Mouse (Mus musculus) monocyte, adult 5-6 weeks (primary cell): ENCODE data around the gene Uba52. TPM values are rescaled to one million over a fixed set of nuclear protein-coding genes. Genes with fewer than 3 reads are reported as not detected.

Source experiments
- ATAC-seq: fragments of 153-309, 156-312 bp; replicated peaks from 2 replicates; pipeline ENCODE4 v1.8.0; 2017; ENCODE audit warnings: mild to moderate bottlenecking; ENCODE audit not compliant: low TSS enrichment, insufficient number of reproducible peaks, severe bottlenecking, poor library complexity, low FRiP score
- total RNA-seq: library from RNA; stranded (forward); fragments of 200-1000, 200-491, 200-594 nt; gene quantifications from 3 replicates; pipeline ENCODE4 v1.2.3, GENCODE M21; 2017

Gene Uba52
- total RNA-seq, 1 experiment from 2014 or later, result 1,178 TPM

DNA sequence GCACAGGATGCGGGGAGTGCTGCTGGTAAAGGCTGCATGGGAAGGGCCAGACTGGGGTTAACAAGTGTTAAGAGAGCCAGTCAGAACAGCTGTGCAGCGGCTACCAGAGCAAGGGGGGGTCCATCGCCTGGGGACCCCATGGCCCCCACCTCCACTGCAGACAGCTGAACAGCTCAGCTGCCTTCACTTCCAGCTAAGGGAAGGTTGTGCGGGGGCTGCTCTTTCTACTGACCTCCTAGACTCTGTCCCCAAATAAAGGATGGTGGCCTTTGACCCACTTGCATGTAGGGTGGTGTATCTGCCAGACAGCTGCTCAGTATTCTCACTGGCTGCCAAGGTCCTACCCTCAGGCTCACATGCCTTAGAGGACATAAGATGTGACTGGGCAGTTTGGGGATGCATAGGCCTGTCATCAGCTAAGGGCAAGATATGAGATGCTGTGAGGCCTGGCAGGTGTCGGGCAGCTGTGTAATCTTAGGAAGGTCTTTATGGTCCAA, 43.3 kb downstream of the Uba52 start:
- ATAC-seq, result no peak

DNA sequence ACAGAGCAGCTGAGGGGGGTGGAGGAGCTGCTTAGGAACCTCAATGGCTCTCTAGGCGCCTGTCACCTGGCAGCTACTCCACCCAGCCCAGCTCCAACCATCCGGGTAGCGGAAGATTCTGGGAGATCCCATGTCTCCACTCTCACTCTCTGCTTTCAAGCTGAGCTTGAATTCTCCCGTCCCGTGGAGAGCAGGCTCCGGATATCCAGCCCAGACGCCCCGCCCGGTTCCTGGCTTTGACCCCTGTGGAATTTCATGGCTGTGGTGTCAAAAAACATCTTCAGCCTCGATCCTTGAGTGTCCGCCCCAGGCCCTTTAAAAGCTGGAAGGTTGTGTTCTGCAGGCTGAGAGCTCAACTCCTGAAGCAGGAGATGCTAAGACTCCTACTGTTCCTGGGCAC, 43.8 kb downstream of the Uba52 start:
- no peak for ATAC-seq

DNA sequence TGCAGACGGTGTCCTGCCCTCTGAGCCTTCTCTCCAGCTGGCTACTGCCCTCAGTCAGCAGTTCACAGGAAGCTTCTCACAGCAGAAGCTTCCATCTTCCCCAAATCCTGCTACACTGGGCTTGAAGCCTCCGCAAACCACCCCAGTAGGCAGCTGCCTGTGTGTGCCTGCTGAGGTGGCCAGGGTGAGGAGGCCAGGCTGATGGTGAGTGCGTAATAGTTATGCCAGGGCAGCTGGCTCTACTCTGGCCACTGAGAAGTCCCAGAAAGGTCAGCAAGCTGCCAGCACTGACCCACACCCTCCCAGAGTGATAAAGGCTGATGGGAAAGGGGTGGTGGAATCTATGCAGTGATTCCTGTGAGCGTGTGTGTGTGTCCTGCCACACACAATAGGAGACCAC, 44.3 kb downstream of the Uba52 start:
- ATAC-seq, result no peak

DNA sequence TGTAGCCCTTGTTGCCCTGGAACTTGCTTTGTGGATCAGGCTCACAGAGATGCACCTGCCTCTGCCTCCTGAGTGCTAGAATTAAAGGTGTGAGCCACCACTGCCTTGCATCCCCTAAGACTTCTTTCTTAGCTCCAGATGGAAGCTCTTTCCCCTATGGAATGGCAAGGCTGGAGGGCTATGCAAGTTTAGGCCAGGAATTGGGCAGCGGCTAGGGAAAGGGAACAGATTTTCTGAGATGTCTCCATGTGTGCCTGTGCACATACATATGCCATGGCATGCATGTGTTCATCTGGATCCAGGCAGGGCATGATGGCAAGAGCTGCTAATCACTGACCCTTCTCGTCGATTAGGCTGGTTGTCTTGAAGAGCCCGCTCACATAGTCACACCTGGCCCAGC, 44.9 kb downstream of the Uba52 start:
- no peak for ATAC-seq

DNA sequence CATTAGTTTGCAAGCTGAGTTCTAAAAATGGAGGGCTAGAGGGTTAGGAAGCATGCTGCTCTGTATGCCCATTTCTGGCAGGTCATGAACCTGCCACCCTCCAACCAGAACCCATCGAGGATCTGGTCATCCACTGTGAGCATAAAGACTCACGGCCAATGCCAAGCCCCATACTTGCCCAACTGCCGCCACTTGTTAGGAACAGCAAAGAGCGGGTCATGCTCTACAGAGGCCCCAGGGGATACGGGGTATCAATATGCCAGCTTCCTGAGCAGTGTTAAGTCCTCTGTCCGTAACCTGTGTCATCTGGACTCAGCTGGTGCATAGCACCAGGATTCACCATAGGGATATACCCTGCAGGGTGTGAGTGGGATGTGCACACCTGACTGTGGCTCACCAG, 46.4 kb downstream of the Uba52 start:
- ATAC-seq, result no peak

DNA sequence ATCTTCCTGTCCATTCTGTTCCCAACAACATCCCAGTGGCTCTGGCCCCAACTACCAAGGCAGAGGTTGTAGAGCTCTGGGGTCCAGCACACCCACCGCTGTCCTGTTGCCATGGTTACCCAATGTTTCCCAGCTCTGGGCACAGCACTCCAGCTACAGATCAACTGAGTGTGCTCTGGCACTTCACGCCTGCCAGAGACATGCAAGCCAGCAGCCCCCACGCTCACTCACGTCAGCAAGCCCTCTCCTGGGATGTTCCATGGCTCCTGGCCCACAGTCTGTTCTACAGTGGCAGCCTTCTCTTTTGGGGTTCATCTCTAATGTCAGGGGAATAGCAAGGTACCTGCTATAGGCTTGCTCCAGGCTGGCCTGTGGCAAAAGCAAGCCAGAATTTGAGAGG, 47.3 kb downstream of the Uba52 start:
- no peak for ATAC-seq

DNA sequence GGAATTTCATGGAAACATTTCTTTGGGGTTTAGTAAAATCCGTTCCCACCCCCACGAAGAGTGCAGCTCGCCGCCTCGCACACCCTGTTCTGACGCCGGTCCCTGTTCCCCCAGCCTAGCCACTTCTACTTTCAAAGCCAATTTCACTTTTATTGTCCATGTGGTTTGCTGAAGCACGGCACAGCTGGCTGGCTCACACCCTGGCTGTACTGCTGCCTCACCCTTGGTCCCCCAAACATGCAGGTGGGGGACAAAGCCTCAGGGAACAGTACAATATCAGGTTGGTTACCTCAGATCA, 48.1 kb downstream of the Uba52 start:
- no peak for ATAC-seq

DNA sequence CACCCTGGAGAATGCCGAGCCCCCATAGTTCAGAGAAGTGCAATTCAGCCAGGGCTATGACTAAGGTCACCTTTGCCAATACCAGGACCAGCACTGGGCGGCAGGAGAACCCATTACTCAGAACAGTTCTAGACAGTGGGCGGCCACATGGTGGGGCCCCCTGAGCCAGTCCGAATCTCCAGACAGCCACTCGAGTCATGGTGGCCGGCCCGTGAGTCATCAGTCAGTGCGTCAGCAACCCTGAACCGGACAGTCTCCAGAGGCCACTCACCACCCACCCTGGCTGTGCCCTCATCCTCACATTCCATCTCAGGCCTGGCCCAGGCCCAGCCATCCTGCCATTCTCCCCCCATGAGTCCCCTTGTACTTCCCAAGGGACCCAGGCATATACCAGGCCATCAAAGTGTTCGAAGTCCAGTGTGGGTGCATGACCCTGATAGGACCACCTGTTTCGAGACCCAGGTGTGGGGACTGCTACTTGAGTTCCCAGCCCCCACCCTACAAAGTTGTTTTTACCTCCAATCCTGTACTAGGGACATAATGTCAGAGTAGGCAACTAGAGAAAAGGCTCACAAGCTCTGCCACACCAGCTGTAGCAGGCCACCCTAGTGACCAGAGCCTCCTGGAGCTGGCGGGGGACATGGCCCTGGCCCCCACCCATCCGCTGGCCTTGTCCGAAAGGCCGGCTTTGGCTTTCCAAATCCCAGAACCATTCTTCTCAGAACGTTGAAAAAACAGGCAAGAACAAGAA, 48.7 kb downstream of the Uba52 start:
- no peak for ATAC-seq

DNA sequence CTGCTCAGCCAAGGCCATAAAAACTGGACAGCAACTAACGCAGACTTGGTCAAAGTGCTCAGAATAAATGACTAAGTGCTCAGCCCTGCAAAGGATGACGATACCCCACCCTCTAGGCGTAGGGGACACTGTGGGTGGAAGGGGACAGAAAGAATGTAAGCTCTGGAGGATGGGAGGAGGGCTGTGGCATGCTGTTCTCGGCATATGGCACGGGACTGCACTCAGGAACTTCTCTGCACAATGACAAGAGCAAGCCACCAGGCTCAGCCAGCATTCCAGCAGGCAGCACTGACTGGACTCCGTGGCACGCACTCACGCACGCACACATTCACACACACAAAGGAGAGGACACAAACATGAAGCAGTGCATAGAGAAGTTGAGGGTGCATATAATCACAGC, 50.0 kb downstream of the Uba52 start:
- ATAC-seq, result no peak

DNA sequence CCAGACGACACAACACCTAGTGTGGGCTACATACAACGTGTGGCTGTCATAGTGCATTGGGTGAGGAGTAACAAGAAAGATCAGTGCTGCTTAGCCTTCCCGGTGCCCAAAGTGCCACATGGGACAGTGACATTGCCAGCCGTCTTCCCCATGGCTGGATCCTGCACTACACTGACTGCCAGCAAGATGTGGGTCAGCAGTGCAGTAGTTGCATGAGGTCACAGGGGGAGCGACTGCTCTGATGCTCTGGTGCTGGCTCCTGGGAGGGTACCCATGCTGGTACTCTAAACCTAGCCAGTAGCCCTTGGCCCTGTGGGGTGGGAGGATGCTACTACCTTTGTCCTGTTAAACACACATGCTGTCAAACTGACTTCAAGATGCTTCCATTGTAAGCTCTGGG, 50.4 kb downstream of the Uba52 start:
- ATAC-seq, result no peak

DNA sequence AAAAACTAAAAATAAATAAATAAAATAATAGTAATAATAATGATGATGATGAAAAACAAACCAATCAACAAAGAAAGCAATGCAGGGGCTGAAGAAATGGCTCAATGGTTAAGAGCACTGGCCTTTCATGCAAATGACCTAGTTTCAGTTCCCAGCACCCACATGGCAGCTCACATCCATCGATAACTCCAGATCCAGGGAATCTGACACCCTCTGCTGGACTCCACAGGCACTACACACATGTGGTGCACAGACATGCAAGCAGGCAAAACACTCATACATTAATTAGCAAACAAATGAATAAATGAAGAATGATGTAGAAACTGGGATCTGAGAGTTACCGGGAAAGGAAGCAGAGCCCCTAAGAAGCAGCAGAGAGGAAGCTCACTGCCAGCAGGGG, 51.0 kb downstream of the Uba52 start:
- no peak for ATAC-seq

DNA sequence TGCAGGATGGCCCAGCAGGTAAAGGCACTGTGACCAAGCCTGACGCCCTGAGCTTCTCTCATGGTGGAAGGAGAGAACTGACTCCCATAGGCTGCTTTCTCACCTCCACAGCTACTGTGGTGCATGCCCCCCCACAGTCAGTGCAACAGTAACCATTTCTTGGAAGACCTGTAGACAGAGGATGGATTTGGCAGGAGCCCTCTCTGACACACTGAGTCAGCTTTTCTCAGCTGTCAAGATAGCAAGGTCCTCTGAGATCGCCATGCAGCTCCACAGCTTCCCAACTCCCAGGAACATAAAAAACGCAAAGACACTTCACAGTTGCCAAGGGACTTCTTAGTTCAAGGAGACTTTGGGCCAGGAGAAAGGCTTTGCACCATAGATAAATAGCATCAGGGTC, 52.1 kb downstream of the Uba52 start:
- ATAC-seq, result no peak; the same call in 1 of the 2 replicates

Other genes with a start within 250 kb of the Uba52 start
- 2.0 to 3.7 TPM (median 3.4 TPM) in 3 replicates for gene Homer3, start 228.0 kb downstream of the Uba52 start, total RNA-seq
- 74.6 to 94.0 TPM (median 75.3 TPM) in 3 replicates for gene Ddx49, start 208.3 kb downstream of the Uba52 start, total RNA-seq
- 79.7 to 131 TPM (median 108 TPM) in 3 replicates for gene Cope, start 208.3 kb downstream of the Uba52 start, total RNA-seq
- gene Cers1, start 195.0 kb downstream of the Uba52 start, total RNA-seq, result not detected in 3 replicates
- gene Gdf1, start 181.0 kb downstream of the Uba52 start, total RNA-seq, result not detected in 3 replicates
- 21.5 to 44.5 TPM (median 27.6 TPM) in 3 replicates for gene Upf1, start 157.5 kb downstream of the Uba52 start, total RNA-seq
- 0.11 to 4.1 TPM (median 0.19 TPM) in 3 replicates for gene Comp, start 137.2 kb downstream of the Uba52 start, total RNA-seq
- gene Crtc1, start 71.2 kb downstream of the Uba52 start, total RNA-seq, result 1.8 to 7.0 TPM (median 6.5 TPM) in 3 replicates
- 3.3 to 8.3 TPM (median 3.4 TPM) in 3 replicates for gene Klhl26, start 33.8 kb downstream of the Uba52 start, total RNA-seq
- gene Tmem59l, start 23.4 kb downstream of the Uba52 start, total RNA-seq, result not detected in 3 replicates
- not detected in 3 replicates for gene Crlf1, start 17.6 kb downstream of the Uba52 start, total RNA-seq
- 16.6 to 32.7 TPM (median 26.1 TPM) in 3 replicates for gene Rex1bd, start 4.0 kb downstream of the Uba52 start, total RNA-seq
- 147 to 174 TPM (median 173 TPM) in 3 replicates for gene Fkbp8, start 16.9 kb upstream of the Uba52 start, total RNA-seq
- gene Kxd1, start 17.2 kb upstream of the Uba52 start, total RNA-seq, result 63.0 to 84.2 TPM (median 67.0 TPM) in 3 replicates
- gene Ell, start 28.7 kb upstream of the Uba52 start, total RNA-seq, result 13.9 to 16.9 TPM (median 15.1 TPM) in 3 replicates
- gene Isyna1, start 83.6 kb upstream of the Uba52 start, total RNA-seq, result 9.3 to 16.3 TPM (median 15.3 TPM) in 3 replicates
- 83.1 to 151 TPM (median 94.1 TPM) in 3 replicates for gene Ssbp4, start 98.1 kb upstream of the Uba52 start, total RNA-seq
- 28.5 to 42.6 TPM (median 42.2 TPM) in 3 replicates for gene Lrrc25, start 105.4 kb upstream of the Uba52 start, total RNA-seq
- gene Gdf15, start 121.7 kb upstream of the Uba52 start, total RNA-seq, result 0.19 to 3.8 TPM in 2 of 3 replicates, not detected in the other
- gene Pgpep1, start 149.6 kb upstream of the Uba52 start, total RNA-seq, result 2.3 to 4.9 TPM (median 3.3 TPM) in 3 replicates
- 69.1 to 93.3 TPM (median 80.9 TPM) in 3 replicates for gene Lsm4, start 162.4 kb upstream of the Uba52 start, total RNA-seq
- gene Jund, start 188.1 kb upstream of the Uba52 start, total RNA-seq, result 131 to 182 TPM (median 168 TPM) in 3 replicates
- gene Iqcn, start 192.7 kb upstream of the Uba52 start, total RNA-seq, result 0.67 to 0.78 TPM in 2 of 3 replicates, not detected in the other
- not detected in 3 replicates for gene Gm3336, start 207.7 kb upstream of the Uba52 start, total RNA-seq
- 0.10 to 0.19 TPM in 2 of 3 replicates, not detected in the other for gene Pde4c, start 212.9 kb upstream of the Uba52 start, total RNA-seq
- gene Rab3a, start 243.9 kb upstream of the Uba52 start, total RNA-seq, result 0.85 to 5.4 TPM (median 2.5 TPM) in 3 replicates